Mouse (Mus musculus) forebrain, embryonic 14.5 days (tissue): Measurements from ENCODE around the gene Tbxa2r. TPM values are rescaled to one million over a fixed set of nuclear protein-coding genes. Genes with fewer than 3 reads are reported as not detected.
A peak's percentile ranks its signal among the peaks of the same experiment; 100 is the strongest.

Source experiments
- ATAC-seq: fragments of 200-750 bp; cut with Nextera tagmentation; 2 replicates; pipeline ENCODE4 v1.8.0; 2017; ENCODE audit warnings: mild to moderate bottlenecking, moderate library complexity
- DNase-seq: peaks from one replicate; pipeline ENCODE4 v3.0.0-alpha.2; 2015; ENCODE audit warnings: low spot score
- H3K27ac ChIP-seq: fragments of 300-500 bp; sonication (generic); 2 replicates; pipeline ENCODE4 v1.5.1; 2014; ENCODE audit warnings: low read depth, mild to moderate bottlenecking, control low read depth, low read length, moderate library complexity
- H3K27me3 ChIP-seq: fragments of 300-500 bp; sonication (generic); replicated peaks from 2 replicates; pipeline ENCODE4 v1.6.1; 2014; ENCODE audit warnings: low read length, control low read depth, mixed read lengths; ENCODE audit not compliant: control insufficient read depth, insufficient read depth
- H3K36me3 ChIP-seq: fragments of 300-500 bp; sonication (generic); 2 replicates; pipeline ENCODE4 v1.6.1; 2014; ENCODE audit warnings: low read length, control low read depth; ENCODE audit not compliant: control insufficient read depth, insufficient read depth
- H3K4me1 ChIP-seq: fragments of 300-500 bp; sonication (generic); 2 replicates; pipeline ENCODE4 v1.6.1; 2014; ENCODE audit warnings: antibody characterized with exemption, low read length, control low read depth; ENCODE audit not compliant: control insufficient read depth, insufficient read depth
- H3K4me2 ChIP-seq: fragments of 300-500 bp; sonication (generic); 2 replicates; pipeline ENCODE4 v1.6.1; 2014; ENCODE audit warnings: mild to moderate bottlenecking, control low read depth, low read length
- H3K4me3 ChIP-seq: fragments of 300-500 bp; sonication (generic); 2 replicates; pipeline ENCODE4 v1.5.1; 2014; ENCODE audit warnings: low read depth, low read length, control low read depth
- H3K9ac ChIP-seq: fragments of 300-500 bp; sonication (generic); 2 replicates; pipeline ENCODE4 v1.6.1; 2014; ENCODE audit warnings: mild to moderate bottlenecking, low read length, control low read depth, moderate library complexity
- H3K9me3 ChIP-seq: fragments of 300-500 bp; sonication (generic); replicated peaks from 2 replicates; pipeline ENCODE4 v1.6.1; 2016; ENCODE audit warnings: low read length, control low read depth, mixed read lengths; ENCODE audit not compliant: control insufficient read depth
- WGBS: fragments of 180-500 bp; shearing (Covaris S2); extraction: QIAGEN DNeasy Blood & Tissue Kit; methylation state at CpG from one replicate; pipeline ENCODE4 v1.1.7; 2014; 5-methylcytosine and 5-hydroxymethylcytosine counted together
- polyA plus RNA-seq: library from polyadenylated mRNA; unstranded; fragments of >200 nt; fragmentation: Nextera tagmentation; extraction: Ambion mirVana; gene quantifications from 2 replicates; pipeline ENCODE4 v1.2.1, GENCODE M21; 2014

Tbxa2r gene
- polyA plus RNA-seq, 1 experiment from 2014 or later = 2.9 TPM

DNA sequence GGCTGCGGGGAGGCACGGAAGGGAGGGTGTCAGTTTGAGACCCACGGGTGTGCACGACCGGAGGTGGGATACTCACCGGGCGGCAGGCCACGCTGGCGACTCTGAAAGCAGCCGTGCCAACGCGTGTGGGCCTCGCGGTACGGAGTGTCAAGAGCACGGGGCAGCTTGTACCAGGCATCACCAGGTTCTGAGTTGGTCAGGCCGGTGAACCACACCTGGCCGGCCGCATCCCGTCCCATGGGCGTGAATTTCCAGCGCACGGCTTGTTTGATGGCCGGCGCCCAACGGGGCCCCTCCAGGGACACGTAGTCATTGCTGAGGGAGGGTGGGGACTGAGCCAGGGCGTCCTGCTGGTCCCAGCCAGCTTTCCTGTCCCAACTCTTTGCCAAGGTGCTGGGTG is 36.1 kb downstream of the Tbxa2r start:
- no peaks in the 10 kb centered on the region for H3K9me3 ChIP-seq
- H3K9ac ChIP-seq = peak overlapping the region; percentile 52; the same call in 1 of the 2 replicates
- 9% methylated on average over 28 of the region's 28 CpGs for WGBS
- ATAC-seq (peak; percentile 9; the same call in 1 of the 2 replicates), DNase-seq (no peak)
- peak overlapping the region; percentile 18 for H3K4me3 ChIP-seq
- H3K36me3 ChIP-seq = peaks cover 41% of the 10 kb centered on the region
- peaks cover 27% of the 10 kb centered on the region for H3K27me3 ChIP-seq
- H3K27ac ChIP-seq = no peak overlapping the region
- H3K4me2 ChIP-seq = peak overlapping the region; percentile 47
- peaks cover 16% of the 10 kb centered on the region for H3K4me1 ChIP-seq

DNA sequence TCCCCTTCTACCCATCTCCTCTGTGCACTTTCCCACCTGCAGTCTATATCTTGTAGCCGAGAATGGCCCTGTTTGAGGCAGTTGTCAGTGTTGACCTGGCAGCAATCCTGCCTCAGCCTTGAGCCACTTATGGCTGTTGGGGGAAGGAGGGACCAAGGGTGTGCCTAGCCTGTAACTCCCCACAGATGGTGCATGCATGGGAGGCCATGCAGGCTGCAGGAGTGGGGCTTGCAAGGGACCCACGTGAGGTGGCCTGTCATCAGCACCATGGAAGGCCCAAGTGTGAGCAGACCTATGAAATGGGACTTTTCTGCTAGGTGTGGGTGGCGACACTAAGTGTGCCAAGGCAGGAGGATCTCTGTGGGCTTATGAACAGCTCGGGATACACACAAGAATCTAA is 36.5 kb downstream of the Tbxa2r start:
- peaks cover 45% of the 10 kb centered on the region for H3K36me3 ChIP-seq

GRCm38 (mm10) chr10:81365672-81366476 is 37.3 kb downstream of the Tbxa2r start, which contains the start of gene 4930404N11Rik:
4930404N11Rik (minus strand) TSS chr10:81365816.
- DNase-seq = no peak
- 13% methylated on average over 12 of the region's 12 CpGs for WGBS

More for the DNA sequence above, 36.5 kb downstream of the Tbxa2r start:
- peak; percentile 14; the same call in 1 of the 2 replicates for ATAC-seq
- 24% methylated on average over 4 of the region's 4 CpGs for WGBS
- Histone ChIP-seq H3K4me2 (no peak overlapping the region; the same call in 1 of the 2 replicates), H3K4me1 (peaks cover 16% of the 10 kb centered on the region), H3K4me3 (no peak overlapping the region), H3K27ac (no peak overlapping the region), H3K9me3 (no peaks in the 10 kb centered on the region), H3K27me3 (peaks cover 27% of the 10 kb centered on the region), H3K9ac (no peak overlapping the region)
- DNase-seq = no peak

GRCm38 (mm10) chr10:81366477-81367206 is 38.1 kb downstream of the Tbxa2r start:
- H3K4me3 ChIP-seq = no peak overlapping the region
- H3K4me1 ChIP-seq = peaks cover 16% of the 10 kb centered on the region
- DNase-seq = no peak
- WGBS = 82% methylated on average over 6 of the region's 6 CpGs
- peaks cover 27% of the 10 kb centered on the region for H3K27me3 ChIP-seq
- H3K4me2 ChIP-seq = no peak overlapping the region
- H3K36me3 ChIP-seq = peaks cover 61% of the 10 kb centered on the region
- ATAC-seq = no peak
- H3K9me3 ChIP-seq = no peaks in the 10 kb centered on the region
- H3K27ac ChIP-seq = no peak overlapping the region
- H3K9ac ChIP-seq = no peak overlapping the region

More at GRCm38 (mm10) chr10:81365672-81366476, 37.3 kb downstream of the Tbxa2r start, which contains the start of gene 4930404N11Rik:
- Histone ChIP-seq H3K27ac (no peak within 1 kb of the TSS), H3K4me1 (peaks cover 16% of the 10 kb centered on the region), H3K27me3 (peaks cover 27% of the 10 kb centered on the region), H3K9me3 (no peaks in the 10 kb centered on the region), H3K4me3 (peak within 1 kb of the TSS; percentile 18), H3K36me3 (peaks cover 53% of the 10 kb centered on the region), H3K4me2 (peak within 1 kb of the TSS; percentile 47), H3K9ac (no peak within 1 kb of the TSS)
- peak; percentile 11; the same call in 1 of the 2 replicates for ATAC-seq

DNA sequence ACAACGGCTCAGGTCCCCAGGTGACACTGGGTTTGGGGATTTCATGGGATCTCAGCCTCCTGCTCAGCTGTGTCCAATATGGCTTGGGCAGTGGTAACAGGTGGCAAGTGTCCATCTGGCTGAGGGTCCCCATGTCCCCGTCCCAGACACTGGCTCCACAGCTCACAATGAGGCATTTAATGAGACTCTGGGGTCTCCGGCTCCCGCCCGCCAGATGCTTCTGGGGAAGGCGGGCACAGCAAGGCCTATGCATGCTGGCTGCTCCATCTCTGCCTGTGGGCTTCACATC is 38.6 kb downstream of the Tbxa2r start:
- H3K27me3 ChIP-seq = peaks cover 27% of the 10 kb centered on the region
- H3K36me3 ChIP-seq = peaks cover 62% of the 10 kb centered on the region
- peaks cover 16% of the 10 kb centered on the region for H3K4me1 ChIP-seq
- no peak for DNase-seq
- ATAC-seq = no peak
- H3K9me3 ChIP-seq = no peaks in the 10 kb centered on the region
- H3K4me2 ChIP-seq = no peak overlapping the region
- no peak overlapping the region for H3K4me3 ChIP-seq
- no peak overlapping the region for H3K27ac ChIP-seq
- no peak overlapping the region for H3K9ac ChIP-seq
- WGBS = 80% methylated on average over 6 of the region's 6 CpGs

DNA sequence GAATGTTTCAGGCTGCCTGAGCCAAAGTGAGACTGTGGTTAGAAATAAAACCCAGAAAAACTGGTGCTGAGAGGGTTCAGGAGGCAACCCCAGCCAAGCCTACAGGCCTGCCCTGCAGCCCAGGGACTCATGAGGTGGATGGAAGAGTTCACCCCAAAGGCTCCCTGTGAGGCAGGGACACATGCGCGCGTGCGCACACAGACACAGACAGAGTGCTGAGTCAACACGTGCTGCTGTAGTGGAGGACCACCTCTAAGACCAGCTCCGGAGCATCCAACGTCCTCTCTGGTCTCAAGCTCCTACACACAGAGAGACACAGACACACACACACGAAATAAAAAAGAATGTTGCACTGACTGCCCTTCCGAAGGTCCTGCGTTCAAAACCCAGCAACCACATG is 46.8 kb downstream of the Tbxa2r start:
- H3K4me3 ChIP-seq = no peak overlapping the region
- no peak overlapping the region for H3K4me2 ChIP-seq
- WGBS = 96% methylated on average over 10 of the region's 10 CpGs
- no peak for DNase-seq
- H3K9ac ChIP-seq = no peak overlapping the region
- no peaks in the 10 kb centered on the region for H3K9me3 ChIP-seq
- peaks cover 47% of the 10 kb centered on the region for H3K36me3 ChIP-seq
- H3K4me1 ChIP-seq = peaks cover 18% of the 10 kb centered on the region
- no peak for ATAC-seq
- no peaks in the 10 kb centered on the region for H3K27me3 ChIP-seq
- H3K27ac ChIP-seq = no peak overlapping the region

DNA sequence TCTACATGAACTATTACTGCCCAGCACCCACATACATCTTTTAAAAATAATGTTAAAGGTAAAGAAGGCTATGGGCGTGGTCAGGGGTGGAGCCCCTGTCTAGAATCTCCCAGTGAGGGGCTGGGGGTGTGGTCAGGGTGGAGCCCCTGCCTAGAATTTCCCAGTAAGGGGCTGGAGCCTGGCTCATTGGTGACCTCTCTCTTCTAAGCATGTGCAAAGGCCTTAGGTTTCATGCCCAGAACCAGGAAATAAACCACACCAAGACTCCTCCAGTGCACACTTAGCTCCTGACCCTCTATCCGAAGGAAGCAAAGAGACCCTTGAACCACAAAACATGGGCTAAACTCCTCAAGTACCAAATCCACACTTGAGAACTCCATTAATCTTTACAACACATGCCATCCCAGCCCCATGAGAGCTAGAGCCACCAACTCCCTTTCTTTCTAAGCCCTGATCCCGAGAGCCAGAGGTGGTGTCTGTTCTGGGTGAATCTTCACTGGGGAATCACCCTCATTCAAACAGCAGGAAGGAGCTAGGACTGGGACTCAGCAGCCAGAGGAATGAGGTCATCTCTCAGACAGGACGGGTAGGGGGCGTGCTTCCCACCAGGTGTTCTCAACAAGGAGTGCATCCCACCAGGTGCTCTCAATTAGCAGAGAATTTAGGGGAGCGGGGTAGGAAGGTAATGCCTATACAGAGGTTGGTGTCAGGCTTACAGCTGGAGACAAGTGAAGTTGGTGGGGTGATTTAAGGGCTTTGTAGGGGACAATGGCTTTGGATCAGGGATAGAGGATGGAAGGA is 48.2 kb downstream of the Tbxa2r start:
- Histone ChIP-seq H3K4me1 (peaks cover 18% of the 10 kb centered on the region), H3K36me3 (peaks cover 33% of the 10 kb centered on the region), H3K4me3 (peak overlapping the region; percentile 78), H3K27ac (no peak overlapping the region), H3K27me3 (no peaks in the 10 kb centered on the region), H3K9me3 (no peaks in the 10 kb centered on the region), H3K4me2 (peak overlapping the region; percentile 91), H3K9ac (peak overlapping the region; percentile 94)
- DNase-seq (no peak), ATAC-seq (no peak)
- WGBS = 50% methylated on average over 6 of the region's 6 CpGs

DNA sequence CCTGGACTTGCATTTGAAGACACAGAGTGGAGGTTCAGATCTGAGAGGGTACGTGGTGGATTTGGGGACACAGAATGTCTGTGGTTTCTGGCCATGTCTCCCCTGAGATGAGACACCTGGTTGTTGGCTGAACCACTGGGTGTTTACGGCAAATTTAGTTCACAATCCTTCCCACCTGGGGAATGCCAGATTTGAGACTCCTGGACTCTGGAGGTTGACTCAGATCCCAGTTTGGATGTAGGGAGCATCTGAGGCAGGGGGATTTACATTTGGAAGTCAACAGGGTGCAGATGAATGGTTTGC is 48.8 kb downstream of the Tbxa2r start:
- peaks cover 32% of the 10 kb centered on the region for H3K36me3 ChIP-seq
- H3K4me2 ChIP-seq = peak overlapping the region; percentile 91
- no peaks in the 10 kb centered on the region for H3K9me3 ChIP-seq
- WGBS = 69% methylated on average over 2 of the region's 2 CpGs
- peaks cover 18% of the 10 kb centered on the region for H3K4me1 ChIP-seq
- H3K27me3 ChIP-seq = no peaks in the 10 kb centered on the region
- no peak overlapping the region for H3K27ac ChIP-seq
- H3K9ac ChIP-seq = peak overlapping the region; percentile 94
- peak overlapping the region; percentile 78 for H3K4me3 ChIP-seq
- DNase-seq (no peak), ATAC-seq (no peak)
